Mouse (Mus musculus): ENCODE measurements around the gene Ssc4d.

Ssc4d gene

GRCm38 (mm10) chr5:135974365-135974764 is at the start of gene Ssc4d:
Gene Ssc4d, minus strand, starts transcription at chr5:135974531.
- DNase-seq (ENCODE audit: low read depth, low spot score) = no peak

- peak; percentile 26 for DNase-seq (ENCODE audit: low read depth, low spot score)
Measured at GRCm38 (mm10) chr5:136019907-136020306, 45.6 kb upstream of the Ssc4d start.

GRCm38 (mm10) chr5:136018726-136019125 is 44.4 kb upstream of the Ssc4d start:
- no peak for DNase-seq (ENCODE audit: low read depth, low spot score)

GRCm38 (mm10) chr5:136017262-136017661 is 42.9 kb upstream of the Ssc4d start:
- DNase-seq (ENCODE audit: low read depth, low spot score) = no peak

DNA sequence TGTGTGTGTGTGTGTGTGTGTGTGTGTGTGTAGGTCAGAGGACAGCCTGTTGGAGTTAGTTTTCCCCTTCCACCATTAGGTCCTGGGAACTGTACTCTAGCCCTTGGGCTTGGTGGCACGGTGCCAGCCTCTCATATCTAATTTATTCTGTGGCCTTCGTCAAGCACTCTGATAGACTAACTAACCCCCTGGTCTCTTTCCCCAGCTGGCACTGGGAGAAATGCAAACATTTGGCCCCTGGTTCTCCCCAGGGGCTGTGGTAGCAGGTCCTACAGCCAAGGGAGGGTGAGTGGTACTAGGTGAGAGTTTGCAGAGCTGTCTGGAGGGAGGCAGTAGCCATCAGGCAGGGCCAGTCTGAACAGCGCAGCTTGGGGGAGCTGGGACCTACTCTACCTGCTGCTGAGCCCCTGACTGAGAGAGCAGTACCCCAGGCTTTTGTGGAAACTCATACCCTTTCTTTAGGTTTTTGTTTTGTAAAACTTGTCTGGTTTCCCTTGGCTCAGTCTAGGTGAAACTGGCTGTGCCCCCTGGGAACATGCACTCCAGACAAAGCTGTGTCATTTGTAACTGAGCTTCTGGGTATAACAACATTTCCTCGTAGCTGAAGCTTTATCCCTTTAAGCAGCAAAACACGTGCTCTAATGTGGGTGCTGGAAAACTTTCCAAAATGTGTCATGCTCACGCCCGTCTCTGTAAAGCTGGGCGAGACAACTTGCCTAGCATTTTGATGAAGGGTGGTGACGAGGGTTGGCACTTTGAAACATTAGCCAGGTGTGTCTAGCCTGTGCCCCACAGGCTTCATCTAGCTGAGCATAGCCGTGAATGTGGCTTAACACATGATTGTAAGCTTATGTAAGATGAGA is 41.9 kb upstream of the Ssc4d start:
- peak; percentile 27 for DNase-seq (ENCODE audit: low read depth, low spot score)

GRCm38 (mm10) chr5:136015586-136015985 is 41.3 kb upstream of the Ssc4d start:
- no peak for DNase-seq (ENCODE audit: low read depth, low spot score)

DNA sequence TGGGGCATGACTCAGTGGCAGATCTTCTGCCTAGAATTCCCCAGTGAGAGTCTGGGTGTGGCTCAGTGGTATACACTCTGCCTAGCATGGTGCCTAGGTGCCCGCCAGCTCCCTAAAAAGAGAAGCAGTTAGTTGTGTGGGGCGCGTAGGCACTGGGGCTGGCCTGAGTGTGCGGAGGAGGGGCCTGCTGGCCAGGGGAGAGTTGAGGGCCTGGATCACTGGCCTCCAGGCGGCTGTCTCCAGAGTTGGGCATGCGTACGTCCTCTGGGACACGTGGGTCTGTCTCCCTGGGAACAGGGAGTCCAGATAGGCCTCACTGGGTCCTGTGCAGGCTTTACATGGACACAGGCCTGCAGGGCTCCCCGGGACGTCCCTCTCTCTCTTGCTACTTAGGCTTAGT is 40.5 kb upstream of the Ssc4d start:
- no peak for DNase-seq (ENCODE audit: low read depth, low spot score)

DNA sequence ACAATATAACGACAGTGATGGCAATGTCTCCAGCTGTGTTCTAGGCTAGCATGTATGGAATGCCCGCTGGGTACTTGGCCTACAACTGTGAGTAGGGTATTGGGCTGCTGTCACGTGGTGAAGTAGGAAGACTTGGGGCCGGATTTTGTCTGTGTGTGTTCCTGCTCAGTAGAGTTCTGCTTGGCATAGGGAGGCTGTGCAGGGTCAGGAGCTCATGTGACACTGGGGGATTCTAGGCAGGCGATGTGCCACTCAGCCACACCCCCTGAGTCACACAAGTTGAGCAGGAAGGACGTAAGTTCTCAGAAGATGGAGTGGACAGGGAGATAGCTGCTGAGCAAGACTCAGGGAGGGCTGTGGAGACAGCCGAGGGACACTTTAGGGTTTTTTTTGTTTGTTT is 33.4 kb upstream of the Ssc4d start:
- DNase-seq (ENCODE audit: low read depth, low spot score) = no peak

GRCm38 (mm10) chr5:136004537-136004936 is 30.2 kb upstream of the Ssc4d start:
- no peak for DNase-seq (ENCODE audit: low read depth, low spot score)

DNA sequence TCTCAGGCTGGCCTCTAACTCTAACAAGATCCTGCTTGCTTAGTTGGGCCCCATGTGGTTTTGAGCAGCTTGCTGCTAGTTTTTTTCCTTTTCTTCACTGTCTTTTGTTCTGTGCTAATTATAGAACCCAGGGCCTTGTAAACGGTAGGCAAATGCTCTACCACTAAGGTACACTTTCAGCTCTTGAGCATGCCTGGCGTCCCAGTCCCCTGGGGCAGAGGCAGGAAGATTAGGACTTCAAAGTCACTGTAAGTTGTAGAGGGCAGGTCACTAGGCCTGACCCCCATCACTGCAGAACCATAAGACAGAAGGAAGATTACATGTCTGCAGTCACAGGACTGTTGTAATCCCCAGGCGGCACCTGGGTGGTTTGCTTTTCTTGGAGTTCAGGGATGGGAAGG is 28.4 kb upstream of the Ssc4d start:
- DNase-seq (ENCODE audit: low read depth, low spot score) = peak; percentile 83

- DNase-seq (ENCODE audit: low read depth, low spot score) = peak; percentile 90
Measured at GRCm38 (mm10) chr5:136002325-136002724, 28.0 kb upstream of the Ssc4d start.

DNA sequence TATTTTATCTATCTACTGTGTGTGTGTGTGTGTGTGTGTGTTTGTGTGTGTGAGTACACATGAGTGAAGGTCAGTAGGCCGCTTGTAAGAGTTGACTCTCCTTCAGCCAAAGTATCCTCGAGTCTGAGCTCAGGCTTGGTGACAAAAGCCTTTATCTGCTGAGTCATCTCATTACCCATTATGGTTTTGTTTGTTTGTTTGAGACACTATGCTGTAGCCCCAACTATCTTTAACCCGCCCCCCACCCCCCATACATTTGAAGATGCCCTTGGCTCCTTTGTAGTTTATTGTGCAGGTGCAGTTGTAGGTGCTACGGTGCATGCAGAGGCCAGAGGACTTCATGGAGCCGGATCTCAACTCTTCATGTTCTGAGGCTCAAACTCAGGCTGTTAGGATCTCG is 26.9 kb upstream of the Ssc4d start:
- no peak for DNase-seq (ENCODE audit: low read depth, low spot score)

DNA sequence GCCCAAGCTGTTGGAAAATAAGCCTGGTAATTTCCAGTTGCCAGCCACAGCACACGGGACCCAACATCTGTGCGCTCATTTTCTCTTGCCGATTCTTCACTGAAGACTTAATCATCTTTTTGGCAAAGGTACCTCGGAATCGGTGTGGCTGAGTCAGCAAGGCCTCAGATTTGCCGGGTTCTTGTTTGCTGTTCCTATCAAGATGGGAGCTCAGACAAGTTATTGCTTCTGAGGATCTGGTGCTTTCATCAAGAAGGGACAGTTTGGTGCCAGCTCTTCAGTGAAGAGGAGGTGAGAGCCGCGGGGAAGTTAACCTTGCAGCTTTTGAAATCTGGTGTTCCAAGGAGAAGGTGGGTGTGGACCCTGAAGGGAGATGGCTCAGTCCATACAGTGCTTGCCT is 21.8 kb upstream of the Ssc4d start:
- no peak for DNase-seq (ENCODE audit: low read depth, low spot score)

DNA sequence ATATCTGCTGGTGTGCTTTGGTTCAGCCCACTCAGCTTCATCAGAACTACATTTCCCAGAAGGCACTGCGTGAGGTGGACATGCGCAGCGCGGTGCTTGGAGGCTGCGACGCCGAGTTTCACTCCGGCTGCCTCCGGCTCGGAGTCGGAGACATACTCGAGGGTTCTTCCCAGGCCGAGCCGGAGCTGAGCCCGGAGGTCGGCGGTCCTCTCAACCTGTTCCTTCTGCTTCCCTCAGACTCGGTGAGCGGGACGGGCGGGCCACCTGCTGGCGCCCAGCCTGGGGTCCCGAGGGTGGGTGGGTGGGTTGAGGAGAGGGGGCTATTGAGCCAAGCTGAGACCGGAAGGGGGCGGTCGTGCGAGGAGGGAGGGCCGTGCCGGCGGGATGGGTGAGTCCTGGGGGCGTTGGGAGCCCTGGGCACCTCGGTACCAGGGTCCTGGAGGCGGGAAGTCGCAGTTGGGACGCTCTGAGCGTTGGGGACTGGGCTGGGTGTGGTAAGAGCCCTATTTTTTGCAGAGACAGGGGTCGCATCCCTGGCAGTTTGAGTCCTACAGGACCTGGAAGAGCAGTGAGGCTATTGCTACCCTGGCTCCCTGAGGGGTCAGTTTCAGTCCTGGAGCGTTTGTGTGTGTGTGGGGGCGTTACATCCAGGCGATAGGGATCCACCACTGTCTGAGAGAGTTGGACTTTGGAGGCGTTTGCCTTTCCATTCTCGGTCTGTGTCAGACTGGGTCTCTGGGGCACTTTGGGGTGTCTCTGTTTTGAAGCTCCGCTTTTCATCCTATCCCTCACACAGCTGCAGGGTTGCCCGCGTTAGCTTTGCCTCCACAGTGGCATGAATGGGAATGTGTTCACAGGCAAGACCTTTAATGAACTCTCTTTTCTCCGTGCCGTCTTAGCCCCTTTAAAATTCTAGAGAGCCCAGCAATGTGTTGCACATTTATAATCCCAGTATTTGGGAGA is 20.7 kb upstream of the Ssc4d start, which contains the start of gene Dtx2:
Gene Dtx2 (plus strand): TSS at position 76 of the 963 bp plus-strand sequence.
- peak; percentile 93 for DNase-seq (ENCODE audit: low read depth, low spot score)

GRCm38 (mm10) chr5:135994335-135994724 is 20.0 kb upstream of the Ssc4d start:
- DNase-seq (ENCODE audit: low read depth, low spot score) = no peak

DNA sequence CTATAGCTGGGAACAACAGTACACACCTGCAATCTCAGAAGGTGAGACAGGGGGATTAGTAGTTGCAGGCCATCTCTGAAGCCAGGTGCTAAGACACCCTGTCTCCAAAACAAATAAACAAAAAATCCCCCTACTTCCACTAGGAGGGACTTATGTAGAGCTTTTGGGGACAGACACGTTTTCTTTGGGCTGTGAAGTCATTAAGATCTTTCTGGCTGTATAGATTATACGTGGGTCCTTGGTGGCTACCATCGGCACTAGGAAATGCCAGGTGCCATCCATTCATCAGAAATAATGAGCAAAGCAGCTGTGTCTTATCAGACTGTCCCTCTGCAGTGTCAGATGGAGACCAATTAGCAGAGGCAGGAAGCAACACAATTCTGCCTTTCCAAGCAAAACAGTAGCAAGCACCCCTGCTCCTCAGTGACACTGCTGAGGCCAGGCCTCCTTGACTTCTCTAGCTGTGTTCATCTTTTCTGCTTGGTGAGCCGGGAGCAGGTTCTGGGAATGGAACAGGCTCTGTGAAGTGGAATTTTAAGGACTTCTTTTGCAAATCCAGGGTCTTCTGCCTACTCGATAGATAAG is 19.1 kb upstream of the Ssc4d start:
- no peak for DNase-seq (ENCODE audit: low read depth, low spot score)

DNA sequence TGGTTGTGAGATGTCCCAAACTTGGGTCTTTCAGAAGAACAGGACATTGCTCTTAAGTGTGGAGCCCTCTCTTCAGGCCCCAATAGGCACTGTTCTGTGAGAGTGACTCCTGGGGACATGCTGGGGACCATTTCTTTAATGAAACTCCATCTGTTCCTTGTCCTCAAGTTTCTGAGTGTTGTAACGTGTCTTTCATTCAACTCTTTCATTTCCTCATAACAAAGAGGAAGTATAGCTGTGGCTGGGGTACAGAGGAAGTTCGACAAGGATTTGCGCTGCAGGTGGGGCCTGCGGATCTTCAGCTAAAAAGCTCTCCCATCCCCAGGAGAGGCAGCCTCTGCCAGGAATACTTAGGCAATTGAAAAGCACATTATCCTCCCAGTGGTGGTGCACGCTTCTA is 16.3 kb upstream of the Ssc4d start:
- no peak for DNase-seq (ENCODE audit: low read depth, low spot score)

DNA sequence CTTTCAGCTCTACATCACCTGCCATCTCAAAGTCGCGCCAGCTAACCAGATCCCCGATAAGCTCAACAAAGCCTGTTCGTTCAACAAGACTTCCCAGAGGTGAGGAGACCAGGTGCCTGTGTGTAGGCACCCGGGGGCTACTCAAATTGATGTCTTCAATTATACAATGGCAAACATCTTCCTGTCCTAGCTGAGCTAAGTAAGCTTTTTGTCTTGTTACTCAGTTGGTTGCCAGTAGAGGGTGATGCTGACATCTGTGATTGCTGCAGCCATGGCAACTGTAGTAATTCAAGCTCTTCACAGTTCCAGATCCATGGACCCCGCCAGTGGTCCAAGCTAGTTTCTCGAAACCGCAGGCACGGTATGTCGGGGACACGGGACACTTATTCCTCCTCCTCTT is 12.9 kb upstream of the Ssc4d start:
- DNase-seq (ENCODE audit: low read depth, low spot score) = peak; percentile 77

DNA sequence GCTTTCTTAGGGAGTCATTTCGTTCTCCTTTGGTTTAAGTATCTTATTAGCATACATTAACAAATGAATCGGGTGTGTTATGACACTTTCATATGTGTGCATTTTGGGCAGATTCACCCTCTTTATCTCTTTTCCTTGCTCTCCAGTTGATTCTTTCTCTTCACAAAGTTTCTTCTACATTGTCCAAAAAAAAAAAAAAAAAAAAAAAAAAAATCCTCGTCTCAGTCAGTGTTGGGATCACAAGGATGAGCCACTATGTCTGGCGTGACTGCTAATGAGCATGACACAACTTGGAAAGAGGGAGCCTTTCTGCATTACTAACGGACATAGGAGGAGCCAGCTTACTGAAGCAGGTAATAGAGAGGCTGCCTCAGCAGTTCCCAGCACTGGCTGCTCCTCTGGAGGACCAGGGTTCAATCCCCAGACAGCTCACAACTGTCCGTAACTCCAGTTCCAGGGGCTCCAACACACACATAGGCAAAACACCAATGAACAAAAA is 10.3 kb upstream of the Ssc4d start:
- DNase-seq (ENCODE audit: low read depth, low spot score) = peak; percentile 46

DNA sequence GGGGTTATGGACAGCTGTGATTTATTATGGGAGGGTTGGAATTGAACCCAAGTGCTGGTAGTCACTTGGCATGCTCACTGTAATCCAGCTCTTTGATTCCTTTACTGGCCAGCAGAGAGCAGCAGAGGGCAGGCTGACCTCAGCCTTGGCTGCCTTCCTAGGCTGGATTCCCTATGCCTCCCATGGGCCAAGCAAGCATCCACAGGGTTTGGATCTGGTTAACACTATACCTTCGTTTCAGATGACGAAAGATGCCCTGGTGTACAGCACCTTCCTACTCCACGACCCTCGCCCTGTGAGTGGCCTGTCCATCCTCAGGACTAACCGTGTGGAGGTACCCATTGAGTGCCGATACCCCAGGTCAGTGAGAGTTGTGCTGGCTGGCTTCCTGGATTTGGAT is 8.1 kb upstream of the Ssc4d start:
- peak; percentile 66 for DNase-seq (ENCODE audit: low read depth, low spot score)

DNA sequence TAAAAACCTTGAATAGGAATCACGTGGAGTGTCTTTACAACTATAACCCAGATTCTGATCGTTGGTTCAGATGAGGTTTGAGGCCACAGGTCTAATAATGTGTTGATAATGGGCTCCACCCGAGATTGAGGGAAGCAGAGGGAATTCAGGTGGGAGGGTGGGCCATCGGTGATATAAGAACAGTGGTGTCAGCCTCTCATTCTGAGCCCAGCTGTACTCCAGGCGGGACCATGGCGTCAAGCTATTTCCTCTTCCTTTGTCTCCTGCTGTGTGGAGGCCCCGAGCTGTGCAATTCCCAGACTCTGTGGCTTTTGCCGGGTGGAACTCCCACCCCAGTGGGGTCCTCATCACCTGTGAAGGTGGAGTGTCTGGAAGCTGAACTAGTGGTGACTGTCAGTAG is 5.6 kb upstream of the Ssc4d start, which contains the start of gene Zp3:
Gene Zp3 (plus strand): TSS at position 196 of the 400 bp plus-strand sequence.
- peak; percentile 54 for DNase-seq (ENCODE audit: low read depth, low spot score)

GRCm38 (mm10) chr5:135979381-135979780 is 5.0 kb upstream of the Ssc4d start:
- peak; percentile 93 for DNase-seq (ENCODE audit: low read depth, low spot score)

Measured in R1 (cell line).